Mouse (Mus musculus): ENCODE results near the gene Pbsn.
"Not testable (repeated sequence)": the region's sequence is repeated elsewhere in the genome, so short reads cannot be mapped to it uniquely, and the experiment has no call there.

- not testable (repeated sequence) for TF ChIP-seq MAX (IDR thresholded peaks at IDR 0.05; ENCODE audit: low read depth); POLR2A (IDR thresholded peaks at IDR 0.05; ENCODE audit: insufficient read length, low read depth); USF1 (IDR thresholded peaks at IDR 0.05; ENCODE audit: low read depth); SRF (IDR thresholded peaks at IDR 0.05; ENCODE audit: control insufficient read depth, insufficient read length, low read depth); E2F4 (IDR thresholded peaks at IDR 0.05; ENCODE audit: insufficient read depth); POLR2AphosphoS2 (IDR thresholded peaks at IDR 0.05; ENCODE audit: insufficient read length, low read depth); TCF12 (IDR thresholded peaks at IDR 0.05; ENCODE audit: insufficient read depth, poor library complexity, severe bottlenecking)
These were observed 11.0 kb upstream of the Pbsn start, which contains the start of gene Gm14744 for GRCm38 (mm10) chrX:77864458-77864857.

All from myocyte (in vitro differentiated cells).